Mouse (Mus musculus) stomach, embryonic 15.5 days (tissue): ENCODE data around the gene Gm7073. TPM values are rescaled to one million over a fixed set of nuclear protein-coding genes. Genes with fewer than 3 reads are reported as not detected.
A peak's percentile ranks its signal among the peaks of the same experiment; 100 is the strongest.

ENCODE experiments used
- ATAC-seq: fragments of 200-750 bp; cut with Nextera tagmentation; 2 replicates; pipeline ENCODE4 v1.8.0; 2017; ENCODE audit warnings: low read depth, moderate number of reproducible peaks, moderate TSS enrichment; ENCODE audit not compliant: insufficient read depth, low FRiP score
- H3K27ac ChIP-seq: fragments of 300-500 bp; sonication (generic); 2 replicates; pipeline ENCODE4 v1.5.1; 2015; ENCODE audit warnings: mild to moderate bottlenecking, inconsistent platforms
- H3K27me3 ChIP-seq: fragments of 300-500 bp; sonication (generic); replicated peaks from 2 replicates; pipeline ENCODE4 v1.6.1; 2015; ENCODE audit warnings: inconsistent platforms
- H3K36me3 ChIP-seq: fragments of 300-500 bp; sonication (generic); 2 replicates; pipeline ENCODE4 v1.6.1; 2015; ENCODE audit warnings: inconsistent platforms
- H3K4me1 ChIP-seq: fragments of 300-500 bp; sonication (generic); 2 replicates; pipeline ENCODE4 v1.6.1; 2015; ENCODE audit warnings: inconsistent platforms
- H3K4me2 ChIP-seq: fragments of 300-500 bp; sonication (generic); 2 replicates; pipeline ENCODE4 v1.6.1; 2015; ENCODE audit warnings: mild to moderate bottlenecking, inconsistent platforms
- H3K4me3 ChIP-seq: fragments of 300-500 bp; sonication (generic); replicated peaks from 2 replicates; pipeline ENCODE4 v1.5.1; 2015; ENCODE audit warnings: inconsistent platforms
- H3K9ac ChIP-seq: fragments of 300-500 bp; sonication (generic); 2 replicates; pipeline ENCODE4 v1.6.1; 2015; ENCODE audit warnings: inconsistent platforms
- H3K9me3 ChIP-seq: fragments of 300-500 bp; sonication (generic); 2 replicates; pipeline ENCODE4 v1.6.1; 2016; ENCODE audit warnings: inconsistent platforms
- WGBS: fragments of 180-500 bp; shearing (Covaris S2); methylation state at CpG from one replicate; pipeline ENCODE4 v1.1.7; 2015; 5-methylcytosine and 5-hydroxymethylcytosine counted together
- polyA plus RNA-seq: library from polyadenylated mRNA; unstranded; fragments of >200 nt; fragmentation: Nextera tagmentation; extraction: Ambion mirVana; gene quantifications from 2 replicates; pipeline ENCODE4 v1.2.1, GENCODE M21; 2015

The Gm7073 gene
- not detected in 2 replicates for polyA plus RNA-seq

GRCm38 (mm10) chrX:60539149-60539548 lies at the start of gene Gm7073:
Gene Gm7073 (minus strand): TSS chrX:60539249.
- H3K36me3 ChIP-seq = no peaks in the 10 kb centered on the region
- no peak within 1 kb of the TSS for H3K4me2 ChIP-seq
- no peaks in the 10 kb centered on the region for H3K4me1 ChIP-seq
- H3K27ac ChIP-seq = no peak within 1 kb of the TSS
- no peak for ATAC-seq
- no peaks in the 10 kb centered on the region for H3K27me3 ChIP-seq
- H3K9ac ChIP-seq = no peak within 1 kb of the TSS
- H3K4me3 ChIP-seq = no peak within 1 kb of the TSS
- H3K9me3 ChIP-seq = no peaks in the 10 kb centered on the region

GRCm38 (mm10) chrX:60570539-60570938 lies 31.5 kb upstream of the Gm7073 start:
- WGBS = 16% methylated on average over 1 of the region's 1 CpGs
- Histone ChIP-seq H3K4me2 (no peak overlapping the region), H3K36me3 (no peaks in the 10 kb centered on the region), H3K27me3 (no peaks in the 10 kb centered on the region), H3K4me1 (no peaks in the 10 kb centered on the region), H3K27ac (no peak overlapping the region), H3K9me3 (no peaks in the 10 kb centered on the region), H3K9ac (no peak overlapping the region), H3K4me3 (no peak overlapping the region)
- ATAC-seq = no peak

GRCm38 (mm10) chrX:60569047-60569446 lies 30.0 kb upstream of the Gm7073 start:
- no peak for ATAC-seq

GRCm38 (mm10) chrX:60555242-60555641 lies 16.2 kb upstream of the Gm7073 start:
- Histone ChIP-seq H3K9me3 (no peaks in the 10 kb centered on the region), H3K4me1 (no peaks in the 10 kb centered on the region), H3K27me3 (no peaks in the 10 kb centered on the region), H3K4me2 (no peak overlapping the region), H3K4me3 (no peak overlapping the region), H3K9ac (no peak overlapping the region), H3K36me3 (no peaks in the 10 kb centered on the region), H3K27ac (no peak overlapping the region)
- ATAC-seq = no peak
- WGBS = 60% methylated on average over 4 of the region's 4 CpGs

More at GRCm38 (mm10) chrX:60569047-60569446, 30.0 kb upstream of the Gm7073 start:
- H3K27me3 ChIP-seq = no peaks in the 10 kb centered on the region
- H3K4me2 ChIP-seq = no peak overlapping the region
- H3K9me3 ChIP-seq = no peaks in the 10 kb centered on the region
- H3K4me3 ChIP-seq = no peak overlapping the region
- no peak overlapping the region for H3K27ac ChIP-seq
- H3K4me1 ChIP-seq = no peaks in the 10 kb centered on the region
- no peaks in the 10 kb centered on the region for H3K36me3 ChIP-seq
- H3K9ac ChIP-seq = no peak overlapping the region

- Histone ChIP-seq H3K4me1 (no peaks in the 10 kb centered on the region), H3K27ac (no peak overlapping the region), H3K9me3 (no peaks in the 10 kb centered on the region), H3K4me2 (peak overlapping the region; percentile 61), H3K4me3 (peak overlapping the region; percentile 53), H3K27me3 (0 out of 2 replicates have a peak, but pooled peaks cover 7% of the 10 kb centered on the region), H3K9ac (no peak overlapping the region), H3K36me3 (no peaks in the 10 kb centered on the region)
- ATAC-seq = peak; percentile 89
- 24% methylated on average over 55 of the region's 113 CpGs for WGBS
These were observed 8.6 kb upstream of the Gm7073 start for GRCm38 (mm10) chrX:60547444-60548304.

GRCm38 (mm10) chrX:60547098-60547443 lies 8.0 kb upstream of the Gm7073 start:
- H3K4me2 ChIP-seq = peak overlapping the region; percentile 61
- H3K4me3 ChIP-seq = peak overlapping the region; percentile 53
- WGBS = 20% methylated on average over 16 of the region's 16 CpGs
- no peak for ATAC-seq
- H3K9me3 ChIP-seq = no peaks in the 10 kb centered on the region
- no peaks in the 10 kb centered on the region for H3K36me3 ChIP-seq
- H3K27ac ChIP-seq = no peak overlapping the region
- no peak overlapping the region for H3K9ac ChIP-seq
- 0 out of 2 replicates have a peak, but pooled peaks cover 7% of the 10 kb centered on the region for H3K27me3 ChIP-seq
- no peaks in the 10 kb centered on the region for H3K4me1 ChIP-seq

GRCm38 (mm10) chrX:60545906-60546305 lies 6.9 kb upstream of the Gm7073 start:
- H3K27me3 ChIP-seq = 0 out of 2 replicates have a peak, but pooled peaks cover 7% of the 10 kb centered on the region
- H3K4me2 ChIP-seq = no peak overlapping the region
- no peak for ATAC-seq
- H3K36me3 ChIP-seq = no peaks in the 10 kb centered on the region
- no peaks in the 10 kb centered on the region for H3K9me3 ChIP-seq
- no peaks in the 10 kb centered on the region for H3K4me1 ChIP-seq
- WGBS = 56% methylated on average over 3 of the region's 3 CpGs
- H3K27ac ChIP-seq = no peak overlapping the region
- no peak overlapping the region for H3K9ac ChIP-seq
- H3K4me3 ChIP-seq = no peak overlapping the region

- H3K9ac ChIP-seq = no peak overlapping the region
- no peak for ATAC-seq
- no peak overlapping the region for H3K4me2 ChIP-seq
- WGBS = 57% methylated on average over 1 of the region's 1 CpGs
- no peaks in the 10 kb centered on the region for H3K9me3 ChIP-seq
- H3K4me1 ChIP-seq = no peaks in the 10 kb centered on the region
- H3K27ac ChIP-seq = no peak overlapping the region
- no peaks in the 10 kb centered on the region for H3K36me3 ChIP-seq
- no peak overlapping the region for H3K4me3 ChIP-seq
- 0 out of 2 replicates have a peak, but pooled peaks cover 7% of the 10 kb centered on the region for H3K27me3 ChIP-seq
These were observed 6.4 kb upstream of the Gm7073 start for GRCm38 (mm10) chrX:60545444-60545843.

- no peak for ATAC-seq
- no peaks in the 10 kb centered on the region for H3K4me1 ChIP-seq
- 47% methylated on average over 4 of the region's 4 CpGs for WGBS
These were observed 5.0 kb upstream of the Gm7073 start for GRCm38 (mm10) chrX:60544098-60544497.

GRCm38 (mm10) chrX:60542901-60543300 lies 3.9 kb upstream of the Gm7073 start:
- H3K9me3 ChIP-seq = no peaks in the 10 kb centered on the region
- WGBS = 68% methylated on average over 1 of the region's 1 CpGs
- H3K4me2 ChIP-seq = no peak overlapping the region
- no peaks in the 10 kb centered on the region for H3K4me1 ChIP-seq
- H3K27ac ChIP-seq = no peak overlapping the region
- H3K9ac ChIP-seq = no peak overlapping the region
- H3K4me3 ChIP-seq = no peak overlapping the region
- no peaks in the 10 kb centered on the region for H3K36me3 ChIP-seq
- no peak for ATAC-seq
- H3K27me3 ChIP-seq = no peaks in the 10 kb centered on the region

More at GRCm38 (mm10) chrX:60544098-60544497, 5.0 kb upstream of the Gm7073 start:
- Histone ChIP-seq H3K4me3 (no peak overlapping the region), H3K36me3 (no peaks in the 10 kb centered on the region), H3K4me2 (no peak overlapping the region), H3K9me3 (no peaks in the 10 kb centered on the region), H3K9ac (no peak overlapping the region), H3K27me3 (0 out of 2 replicates have a peak, but pooled peaks cover 7% of the 10 kb centered on the region), H3K27ac (no peak overlapping the region)

GRCm38 (mm10) chrX:60503995-60504394 lies 35.1 kb downstream of the Gm7073 start:
- Histone ChIP-seq H3K4me2 (no peak overlapping the region), H3K4me1 (no peaks in the 10 kb centered on the region), H3K9ac (no peak overlapping the region), H3K36me3 (no peaks in the 10 kb centered on the region), H3K4me3 (no peak overlapping the region), H3K27ac (no peak overlapping the region), H3K9me3 (no peaks in the 10 kb centered on the region), H3K27me3 (no peaks in the 10 kb centered on the region)
- no peak for ATAC-seq

- no peak overlapping the region for H3K9ac ChIP-seq
- 77% methylated on average over 1 of the region's 1 CpGs for WGBS
- no peak for ATAC-seq
These were observed 41.3 kb downstream of the Gm7073 start for GRCm38 (mm10) chrX:60497750-60498149.

More at GRCm38 (mm10) chrX:60497750-60498149, 41.3 kb downstream of the Gm7073 start:
- Histone ChIP-seq H3K27ac (no peak overlapping the region), H3K4me1 (no peaks in the 10 kb centered on the region), H3K4me2 (no peak overlapping the region), H3K36me3 (no peaks in the 10 kb centered on the region), H3K27me3 (no peaks in the 10 kb centered on the region), H3K9me3 (no peaks in the 10 kb centered on the region), H3K4me3 (no peak overlapping the region)
